In the genomic region with DNA sequence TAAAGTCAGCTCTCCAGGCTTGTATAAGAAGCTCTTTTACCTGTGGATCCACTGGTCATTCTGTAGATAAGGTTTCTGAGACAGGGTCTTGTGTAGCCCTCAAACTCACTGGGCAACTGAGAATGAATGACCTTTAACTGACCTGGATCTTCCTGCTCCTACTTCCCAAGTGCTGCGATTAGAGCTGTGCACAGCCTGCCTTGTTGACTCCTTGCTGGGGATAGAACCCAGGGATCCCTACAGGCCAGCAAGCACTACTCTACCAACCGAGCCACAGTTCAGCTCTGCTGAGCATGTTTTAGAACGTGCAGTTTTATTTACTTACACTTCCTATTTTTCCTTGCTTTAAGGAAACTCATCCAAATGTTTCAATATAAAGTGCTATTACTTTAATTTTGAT, we compare ENCODE assay signal across 26 mouse cellular contexts. TPM values are rescaled to one million over a fixed set of nuclear protein-coding genes. Genes with fewer than 3 reads are reported as not detected.
DNase-seq lines count a peak whose midpoint lies in the region; ATAC-seq and TF ChIP-seq lines count a peak whose summit lies in the region.
"Had no signal": no experiment of that assay in that cellular context is flagged by ENCODE, and none has a peak within 500 bp of the region (broad histone marks: within the 10 kb centered on the region; RNA-seq: fewer than 3 reads in every experiment).

No protein-coding gene starts in this region.

- DNase-seq in gastrocnemius, adult 2 months: peak; percentile 55
- DNase-seq in gastrocnemius, postnatal 10 days: no peak
- DNase-seq in kidney, adult 8-10 months: no peak
- DNase-seq in skeletal muscle tissue, adult 2 months (ENCODE audit: low read depth, low spot score): peak; percentile 67
- DNase-seq: adrenal gland, adult 2 months; adrenal gland, postnatal 14 days; B cell, adult 2 months; cerebellum, adult 11-12 months; cerebellum, adult 8-10 months; cerebellum, postnatal 10 days; cerebellum, postnatal 36 days; embryo, embryonic 11 days; gastrocnemius, postnatal 14 days; heart, adult 11 months had no signal

- H3K4me3 ChIP-seq in gastrocnemius, adult 2 months: peak overlapping the region; percentile 70
- no peak overlapping the region for H3K4me3 ChIP-seq in kidney, embryonic 16.5 days (ENCODE audit: low read length)
- no peak overlapping the region for H3K4me3 ChIP-seq in hindbrain, embryonic 16.5 days (ENCODE audit: low read length)
- H3K4me3 ChIP-seq: embryonic facial prominence, embryonic 10.5 days; embryonic facial prominence, embryonic 13.5 days; erythroblast, embryonic 14.5 days; forebrain, embryonic 12.5 days; forebrain, embryonic 15.5 days; hindbrain, embryonic 12.5 days; hindbrain, embryonic 15.5 days; intestine, embryonic 15.5 days had no signal

- intact Hi-C loops in gastrocnemius, adult 2 months (cut with DNase I): loop anchor here (2.0 kb wide), 1 partner anchor 25 kb away; no protein-coding TSS in a partner anchor

- no peaks in the 10 kb centered on the region for H3K9me3 ChIP-seq in kidney, embryonic 16.5 days (ENCODE audit: low read length)
- H3K9me3 ChIP-seq in hindbrain, embryonic 16.5 days (ENCODE audit: control insufficient read depth, low read length): no peaks in the 10 kb centered on the region
- H3K9me3 ChIP-seq: embryonic facial prominence, embryonic 10.5 days; embryonic facial prominence, embryonic 13.5 days; forebrain, embryonic 12.5 days; forebrain, embryonic 15.5 days; hindbrain, embryonic 12.5 days; hindbrain, embryonic 15.5 days; intestine, embryonic 15.5 days had no signal

- H3K27me3 ChIP-seq in kidney, embryonic 16.5 days (ENCODE audit: insufficient read depth, low read length): no peaks in the 10 kb centered on the region
- no peaks in the 10 kb centered on the region for H3K27me3 ChIP-seq in hindbrain, embryonic 16.5 days (replicated peaks; ENCODE audit: control insufficient read depth, insufficient read depth, low read length)
- H3K27me3 ChIP-seq: CH12.LX; embryonic facial prominence, embryonic 13.5 days; forebrain, embryonic 12.5 days; forebrain, embryonic 15.5 days; hindbrain, embryonic 12.5 days; hindbrain, embryonic 15.5 days; intestine, embryonic 15.5 days had no signal

- no peaks in the 10 kb centered on the region for H3K4me1 ChIP-seq in kidney, embryonic 16.5 days (ENCODE audit: insufficient read depth, low read length)
- H3K4me1 ChIP-seq in hindbrain, embryonic 16.5 days (ENCODE audit: control insufficient read depth, insufficient read depth, low read depth, low read length): no peaks in the 10 kb centered on the region
- H3K4me1 ChIP-seq: embryonic facial prominence, embryonic 13.5 days; forebrain, embryonic 12.5 days; forebrain, embryonic 15.5 days; hindbrain, embryonic 12.5 days; hindbrain, embryonic 15.5 days; intestine, embryonic 15.5 days had no signal

- H3K27ac ChIP-seq in gastrocnemius, adult 2 months: peak overlapping the region; percentile 96
- H3K27ac ChIP-seq in kidney, embryonic 16.5 days (ENCODE audit: low read length): 0 out of 2 replicates have a peak overlapping the region, but pooled peaks have one; percentile 36
- no peak overlapping the region for H3K27ac ChIP-seq in hindbrain, embryonic 16.5 days (ENCODE audit: low read depth, low read length)
- H3K27ac ChIP-seq: embryonic facial prominence, embryonic 10.5 days; embryonic facial prominence, embryonic 13.5 days; forebrain, embryonic 12.5 days; forebrain, embryonic 15.5 days; hindbrain, embryonic 12.5 days; hindbrain, embryonic 15.5 days; intestine, embryonic 15.5 days had no signal

- H3K36me3 ChIP-seq in kidney, embryonic 16.5 days (ENCODE audit: insufficient read depth, low read length): peaks cover 36% of the 10 kb centered on the region
- peaks cover 17% of the 10 kb centered on the region for H3K36me3 ChIP-seq in hindbrain, embryonic 16.5 days (ENCODE audit: control insufficient read depth, insufficient read depth, low read length)

- no peak overlapping the region for H3K9ac ChIP-seq in kidney, embryonic 16.5 days (replicated peaks; ENCODE audit: low read length)
- no peak overlapping the region for H3K9ac ChIP-seq in hindbrain, embryonic 16.5 days (ENCODE audit: low read depth, low read length)
- H3K9ac ChIP-seq: embryonic facial prominence, embryonic 13.5 days; forebrain, embryonic 12.5 days; forebrain, embryonic 15.5 days; hindbrain, embryonic 12.5 days; hindbrain, embryonic 15.5 days; intestine, embryonic 15.5 days had no signal

- no peak overlapping the region for H3K4me2 ChIP-seq in kidney, embryonic 16.5 days (replicated peaks; ENCODE audit: low read depth, low read length)
- H3K4me2 ChIP-seq in hindbrain, embryonic 16.5 days (ENCODE audit: low read length): no peak overlapping the region
- H3K4me2 ChIP-seq: embryonic facial prominence, embryonic 13.5 days; forebrain, embryonic 12.5 days; forebrain, embryonic 15.5 days; heart, embryonic 11.5 days; hindbrain, embryonic 12.5 days; hindbrain, embryonic 15.5 days; intestine, embryonic 15.5 days had no signal

- WGBS in kidney, embryonic 16.5 days: 56% methylated on average over 3 of the region's 3 CpGs
- WGBS in hindbrain, embryonic 16.5 days: 85% methylated on average over 3 of the region's 3 CpGs

- no peak for TF ChIP-seq CTCF in gastrocnemius, adult 2 months (IDR thresholded peaks at IDR 0.05)

- no peak for ATAC-seq in kidney, embryonic 16.5 days (ENCODE audit: low FRiP score, low TSS enrichment)
- no peak for ATAC-seq in hindbrain, embryonic 16.5 days
- ATAC-seq: forebrain, embryonic 15.5 days; intestine, embryonic 15.5 days had no signal

RNA-seq across cellular contexts. Expression of a gene that starts 19.4 kb away (rescaled TPM):
- 10 to 100 TPM; 42.9 to 46.7 TPM for total RNA-seq in gastrocnemius, adult 2 months (2021)
- total RNA-seq in gastrocnemius, postnatal 10 days (2021): 10 to 100 TPM; 25.2 to 29.9 TPM
- polyA plus RNA-seq in kidney, embryonic 16.5 days (2015; fragmentation: Nextera tagmentation; extraction: Ambion mirVana): 33.4 and 35.1 TPM in 2 replicates
- polyA plus RNA-seq in hindbrain, embryonic 16.5 days (2015; fragmentation: Nextera tagmentation; extraction: Ambion mirVana): 26.0 and 26.6 TPM in 2 replicates

RNA-seq across cellular contexts. Expression of a gene that starts 25.9 kb away (rescaled TPM):
- total RNA-seq in gastrocnemius, adult 2 months (2021): 100 to 1,000 TPM in 1 of 2 experiments, 10 to 100 TPM in 1; 90.5 to 140 TPM
- total RNA-seq in gastrocnemius, postnatal 10 days (2021): 10 to 100 TPM; 33.3 to 39.3 TPM
- polyA plus RNA-seq in kidney, embryonic 16.5 days (2015; fragmentation: Nextera tagmentation; extraction: Ambion mirVana): 32.6 and 33.2 TPM in 2 replicates
- 40.0 and 41.7 TPM in 2 replicates for polyA plus RNA-seq in hindbrain, embryonic 16.5 days (2015; fragmentation: Nextera tagmentation; extraction: Ambion mirVana)

RNA-seq across cellular contexts. Expression of a gene that starts 52.8 kb away (rescaled TPM):
- total RNA-seq in gastrocnemius, adult 2 months (2021): 1 to 10 TPM; 2.4 to 2.9 TPM
- 1 to 10 TPM; 3.9 to 5.7 TPM for total RNA-seq in gastrocnemius, postnatal 10 days (2021)
- polyA plus RNA-seq in kidney, embryonic 16.5 days (2015; fragmentation: Nextera tagmentation; extraction: Ambion mirVana): 5.9 and 6.3 TPM in 2 replicates
- 18.9 and 19.5 TPM in 2 replicates for polyA plus RNA-seq in hindbrain, embryonic 16.5 days (2015; fragmentation: Nextera tagmentation; extraction: Ambion mirVana)

RNA-seq across cellular contexts. Expression of a gene that starts 57.9 kb away (rescaled TPM):
- 10 to 100 TPM; 27.5 to 34.5 TPM for total RNA-seq in gastrocnemius, adult 2 months (2021)
- total RNA-seq in gastrocnemius, postnatal 10 days (2021): 10 to 100 TPM; 25.8 to 31.6 TPM
- 72.2 and 77.6 TPM in 2 replicates for polyA plus RNA-seq in kidney, embryonic 16.5 days (2015; fragmentation: Nextera tagmentation; extraction: Ambion mirVana)
- 56.1 and 64.4 TPM in 2 replicates for polyA plus RNA-seq in hindbrain, embryonic 16.5 days (2015; fragmentation: Nextera tagmentation; extraction: Ambion mirVana)

RNA-seq across cellular contexts. Expression of a gene that starts 58.0 kb away (rescaled TPM):
- 1 to 10 TPM; 9.5 TPM for total RNA-seq in gastrocnemius, adult 2 months (2021)
- 1 to 10 TPM; 9.1 to 9.3 TPM for total RNA-seq in gastrocnemius, postnatal 10 days (2021)
- polyA plus RNA-seq in kidney, embryonic 16.5 days (2015; fragmentation: Nextera tagmentation; extraction: Ambion mirVana): 30.2 and 34.1 TPM in 2 replicates
- polyA plus RNA-seq in hindbrain, embryonic 16.5 days (2015; fragmentation: Nextera tagmentation; extraction: Ambion mirVana): 22.0 and 23.5 TPM in 2 replicates

Comparison
In these comparisons a context has a peak if more than half of its experiments do, and no peak if none do; other contexts are left out.
1. DNase-seq: peak in gastrocnemius, adult 2 months (single experiment) and skeletal muscle tissue, adult 2 months (single experiment); none in gastrocnemius, postnatal 10 days (single experiment) and kidney, adult 8-10 months (0 of 2).